Mouse (Mus musculus) induced T-regulatory cell, adult 2 months (primary cell): Measurements from ENCODE around the gene Armc3.
"Not testable (repeated sequence)": the region's sequence is repeated elsewhere in the genome, so short reads cannot be mapped to it uniquely, and the experiment has no call there.

Experiments used
- DNase-seq: peaks from one replicate; pipeline ENCODE4 v3.0.0-alpha.2; 2012; ENCODE audit warnings: low read depth

Armc3 gene

DNA sequence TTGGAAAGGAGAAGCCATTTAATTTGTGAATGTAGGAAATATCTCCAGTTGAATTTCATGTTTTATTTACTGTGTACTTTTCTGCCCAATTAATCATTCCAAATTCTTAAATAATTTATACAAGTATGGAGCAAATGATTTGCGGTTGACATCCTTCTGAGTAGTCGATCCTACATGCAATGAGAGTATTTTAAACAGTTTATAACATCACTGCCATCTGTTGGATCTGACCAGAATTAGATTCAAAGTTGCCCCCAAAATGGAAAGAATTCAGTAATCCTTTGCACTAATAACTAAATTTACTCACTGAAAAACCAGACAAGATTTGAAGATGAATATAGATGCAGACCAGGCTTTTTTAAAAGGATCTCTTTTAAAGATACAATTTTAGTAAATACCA is 75.5 kb downstream of the Armc3 start:
- no peak for DNase-seq

DNA sequence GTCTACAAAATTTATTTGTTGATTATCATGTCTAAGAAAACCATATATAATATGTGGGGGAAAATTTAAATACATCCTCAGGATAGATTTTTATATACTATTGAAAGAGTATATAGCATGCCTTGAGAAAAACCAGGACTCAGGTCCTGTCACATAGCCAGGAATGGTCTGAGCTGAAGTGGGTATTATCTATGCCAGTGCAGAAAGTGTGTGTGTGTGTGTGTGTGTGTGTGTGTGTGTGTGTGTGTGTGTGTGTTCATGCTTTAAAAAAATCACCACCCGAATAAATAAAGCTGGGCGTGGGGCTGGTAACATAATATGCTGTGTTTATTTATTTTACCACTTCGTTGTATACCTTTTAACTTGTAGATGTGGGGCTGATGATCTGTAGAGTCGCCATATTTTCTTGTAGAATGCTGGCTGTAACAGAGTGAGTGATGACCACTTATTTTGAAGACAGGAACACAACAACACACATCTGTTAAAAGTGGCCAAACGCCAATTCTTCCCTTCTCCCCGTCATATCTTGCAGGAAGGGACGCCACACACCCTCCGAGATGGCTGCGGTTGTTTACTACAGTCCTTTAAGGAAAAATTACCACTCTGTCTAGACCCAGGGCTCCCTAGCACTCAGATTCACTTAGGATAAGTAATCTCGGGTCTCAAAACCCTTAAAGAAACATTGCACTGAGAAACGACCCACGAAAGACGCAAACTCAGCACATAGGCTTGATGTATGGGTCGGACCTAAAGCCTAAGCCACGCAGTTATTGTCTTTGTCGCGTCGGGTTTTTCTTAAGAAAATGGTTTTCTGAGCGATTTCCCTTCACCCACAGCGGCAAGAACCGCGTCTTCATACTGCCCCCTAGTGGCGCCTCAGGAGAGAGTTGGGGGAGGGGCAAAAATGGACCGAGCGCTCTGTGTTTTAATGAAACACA is 76.8 kb downstream of the Armc3 start:
- DNase-seq, result peak; percentile 89

DNA sequence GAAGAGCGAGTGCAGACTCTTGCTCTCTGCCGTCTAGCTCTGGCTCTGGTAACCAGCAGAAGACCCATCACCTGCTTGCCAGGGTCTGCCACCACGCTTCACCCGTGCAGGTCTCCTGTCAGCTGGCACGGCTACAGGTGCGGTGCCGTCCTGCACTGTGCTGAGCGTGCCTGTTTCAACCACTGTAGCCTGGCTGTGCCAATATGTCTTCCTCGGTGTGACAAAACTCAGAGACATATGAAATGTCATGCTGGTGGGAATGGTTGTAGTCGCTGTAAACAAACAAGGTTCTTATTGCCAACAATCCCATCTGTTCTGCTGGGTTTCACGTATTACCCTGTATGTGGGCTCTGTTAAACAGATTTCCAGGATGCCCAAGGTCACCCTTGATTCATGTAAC is 81.2 kb downstream of the Armc3 start:
- DNase-seq, result no peak

DNA sequence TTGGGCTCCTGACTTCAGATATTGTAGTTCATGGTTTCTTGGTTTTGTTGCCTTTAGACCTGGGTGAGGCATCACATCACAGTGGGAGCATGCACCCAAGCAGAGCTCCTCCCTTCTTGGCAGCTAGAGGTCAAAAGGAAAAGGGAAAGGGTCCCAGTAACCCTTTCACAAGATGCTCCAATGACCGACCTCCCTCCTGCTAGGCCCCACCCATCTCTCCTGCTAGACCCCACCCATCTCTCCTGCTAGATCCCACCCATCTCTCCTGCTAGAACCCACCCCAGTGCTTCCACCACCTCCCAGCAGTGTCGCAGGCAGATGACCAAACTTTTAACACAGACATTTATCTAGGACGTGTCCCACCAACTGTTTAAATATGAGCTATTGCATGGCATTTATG is 93.3 kb downstream of the Armc3 start:
- no peak for DNase-seq

DNA sequence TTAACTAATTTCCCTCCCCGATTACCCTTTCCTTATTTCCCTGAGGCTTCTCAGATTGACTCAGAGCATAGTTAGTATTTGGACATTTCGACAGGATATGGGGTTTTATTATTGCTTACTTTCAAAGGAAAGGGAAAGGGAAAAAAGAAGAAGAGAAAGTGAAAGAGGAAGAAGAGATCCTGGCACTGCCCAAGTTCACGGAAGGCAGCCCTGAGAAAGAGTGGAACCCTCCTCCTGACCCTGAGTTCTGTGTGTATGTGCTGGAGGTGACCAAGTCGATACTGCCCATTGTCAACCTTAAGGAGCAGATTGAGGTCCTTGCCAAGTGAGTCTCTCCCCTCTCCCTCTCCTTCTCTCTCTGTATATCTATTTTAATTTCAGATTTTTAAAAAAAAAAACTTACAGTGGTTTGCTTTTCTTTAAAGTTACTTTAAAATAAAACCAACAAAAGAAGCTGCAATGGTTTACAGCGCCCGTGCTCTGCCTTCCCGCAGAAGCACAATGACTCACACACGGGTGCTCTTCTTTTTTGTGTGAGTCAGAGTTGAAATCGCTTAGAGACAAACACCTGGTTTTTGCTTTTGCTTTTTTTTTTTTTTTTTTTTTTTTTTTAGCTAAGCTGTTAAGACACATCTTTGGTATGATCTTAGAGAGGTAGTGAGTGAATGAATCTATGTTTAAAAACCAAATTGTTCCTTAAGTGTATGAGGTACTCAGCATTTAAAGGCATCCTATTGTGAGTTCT is 101.4 kb downstream of the Armc3 start:
- peak; percentile 73 for DNase-seq

DNA sequence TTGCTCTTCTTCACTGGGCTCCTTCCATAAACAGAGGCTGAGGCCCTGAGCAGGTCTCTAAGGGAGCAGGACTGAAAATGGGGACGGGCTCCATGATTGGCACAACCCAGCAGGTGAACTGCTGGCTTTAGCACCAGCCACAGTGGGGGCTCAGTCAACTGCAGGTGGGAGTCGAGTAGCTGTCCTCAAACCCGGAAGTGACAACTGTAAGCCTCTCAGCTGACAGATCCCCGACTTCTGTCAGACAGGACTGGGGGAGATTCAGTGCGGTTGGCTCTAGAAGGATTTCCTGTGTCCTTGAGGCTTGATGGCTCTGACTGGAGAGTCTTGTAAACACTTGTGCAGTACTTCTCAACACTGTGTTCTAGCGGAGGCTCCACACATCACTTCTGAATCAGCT is 102.1 kb downstream of the Armc3 start:
- DNase-seq, result peak; percentile 77

DNA sequence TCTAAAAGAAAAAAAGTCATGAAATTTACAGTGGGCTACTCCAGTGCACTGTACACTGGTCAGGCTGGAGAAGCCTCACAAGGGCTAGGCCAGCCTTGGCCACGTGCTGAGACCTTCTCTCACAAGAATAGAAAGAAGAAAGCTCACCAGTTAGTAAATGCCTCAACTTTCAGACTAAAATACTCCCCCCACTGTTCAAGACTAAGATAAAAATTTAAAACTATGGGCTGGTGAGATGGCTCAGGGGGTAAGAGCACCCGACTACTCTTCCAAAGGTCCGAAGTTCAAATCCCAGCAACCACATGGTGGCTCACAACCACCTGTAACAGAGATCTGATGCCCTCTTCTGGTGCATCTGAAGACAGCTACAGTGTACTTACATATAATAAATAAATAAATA is 104.0 kb downstream of the Armc3 start:
- not testable (repeated sequence) for DNase-seq

DNA sequence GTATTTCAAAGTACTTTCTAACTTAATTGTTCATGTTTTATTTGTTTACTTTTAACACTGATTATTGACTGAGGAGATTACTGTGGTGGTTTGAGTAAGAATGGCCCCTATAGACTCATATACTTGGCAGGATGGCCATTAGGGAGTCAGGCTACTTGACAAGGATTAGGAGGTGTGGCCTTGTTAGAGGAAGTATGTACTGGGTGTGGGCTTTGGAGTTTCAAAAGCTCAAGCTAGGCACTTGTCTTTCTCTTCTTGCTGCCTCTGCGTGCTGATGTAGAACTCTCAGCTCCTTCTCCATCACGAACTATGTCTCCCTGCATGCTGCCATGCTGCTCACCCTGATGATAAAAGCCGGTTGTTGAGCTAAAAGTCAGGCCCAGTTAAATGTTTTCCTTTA is 111.4 kb downstream of the Armc3 start:
- no peak for DNase-seq

DNA sequence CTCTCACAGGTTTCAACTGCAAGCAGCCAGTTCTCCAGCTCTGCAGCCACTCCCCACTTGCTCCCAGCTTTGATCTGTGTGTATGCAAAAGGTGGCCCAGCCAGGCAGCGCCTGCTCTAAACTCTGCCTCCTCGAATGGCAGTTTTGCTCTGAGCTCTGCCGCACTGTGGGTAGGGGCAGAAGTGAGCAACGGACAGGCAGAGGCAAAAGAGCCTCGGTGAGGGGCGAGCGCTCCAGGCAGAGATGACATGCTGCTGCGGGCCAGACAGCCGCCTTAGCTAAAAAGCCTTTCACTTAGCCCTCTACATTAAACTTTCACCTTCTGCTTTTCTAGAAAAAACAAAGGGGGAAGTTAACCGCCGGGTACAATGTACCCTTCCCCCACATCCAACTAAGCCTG is 117.0 kb downstream of the Armc3 start:
- no peak for DNase-seq

DNA sequence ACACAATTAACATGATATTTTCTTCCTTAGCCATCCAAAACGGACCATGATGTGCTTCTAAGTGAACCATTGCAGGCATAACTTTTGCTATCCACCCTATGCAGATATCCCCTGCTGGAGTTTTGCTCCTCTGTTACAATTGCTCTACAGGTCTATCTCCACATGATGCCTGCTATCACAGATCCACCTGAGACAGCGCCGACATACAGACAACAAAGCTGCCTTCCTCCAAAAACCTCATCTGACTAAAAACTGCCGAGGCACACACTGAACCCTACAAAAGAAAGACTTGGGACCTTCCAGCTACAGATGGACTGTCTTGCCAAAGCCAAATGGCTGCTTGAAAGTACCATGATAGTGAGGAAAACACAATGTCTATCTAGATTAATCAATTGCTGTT is 117.6 kb downstream of the Armc3 start:
- no peak for DNase-seq

DNA sequence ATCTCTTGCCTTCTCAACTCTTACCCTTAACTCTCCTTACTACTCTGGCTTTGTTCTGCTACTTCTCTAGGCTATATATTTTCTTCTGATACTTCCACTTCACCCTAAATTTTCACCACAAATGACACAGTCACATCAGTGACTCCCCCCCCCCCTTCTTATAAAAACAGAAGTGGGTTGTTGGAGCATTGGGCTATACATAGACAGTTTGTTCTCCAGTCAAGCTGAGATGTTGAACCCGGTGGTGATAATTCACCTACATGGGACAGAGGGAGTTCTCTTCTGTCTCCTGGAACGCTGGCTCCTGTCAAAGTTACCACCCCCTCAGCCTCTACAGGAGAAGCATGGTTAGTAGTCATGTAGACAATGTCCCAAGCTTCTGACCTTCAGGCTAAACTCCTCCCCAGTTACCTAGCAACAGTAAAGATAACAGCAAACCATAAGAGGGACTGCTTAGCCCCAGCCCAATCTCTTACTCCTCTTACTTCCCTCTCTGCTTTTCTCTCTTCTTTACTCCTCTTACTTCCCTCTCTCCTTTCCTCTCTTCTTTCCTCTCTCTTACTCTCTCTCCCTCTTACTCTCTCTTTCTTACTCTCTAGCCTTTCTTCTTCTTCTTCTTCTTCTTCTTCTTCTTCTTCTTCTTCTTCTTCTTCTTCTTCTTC is 118.2 kb downstream of the Armc3 start:
- DNase-seq, result not testable (repeated sequence)

DNA sequence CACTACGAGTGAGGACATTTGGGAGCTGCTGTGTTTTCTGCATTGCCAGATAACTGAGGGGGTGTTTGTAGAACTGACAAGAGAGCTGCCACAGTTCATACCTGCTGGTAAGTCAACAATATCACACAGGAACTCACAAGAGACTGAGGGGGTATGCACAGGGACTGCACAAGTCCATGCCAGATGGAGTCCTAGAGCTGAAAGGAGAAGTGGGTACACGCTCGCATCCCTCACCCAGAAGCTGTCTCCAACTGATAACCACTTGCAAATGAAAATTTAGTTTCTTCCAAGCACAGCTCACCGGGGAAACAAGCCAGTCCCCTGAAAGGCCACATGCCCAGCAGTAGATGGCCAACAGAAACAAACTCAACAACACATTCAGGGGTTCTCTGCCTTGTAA is 119.4 kb downstream of the Armc3 start:
- no peak for DNase-seq

DNA sequence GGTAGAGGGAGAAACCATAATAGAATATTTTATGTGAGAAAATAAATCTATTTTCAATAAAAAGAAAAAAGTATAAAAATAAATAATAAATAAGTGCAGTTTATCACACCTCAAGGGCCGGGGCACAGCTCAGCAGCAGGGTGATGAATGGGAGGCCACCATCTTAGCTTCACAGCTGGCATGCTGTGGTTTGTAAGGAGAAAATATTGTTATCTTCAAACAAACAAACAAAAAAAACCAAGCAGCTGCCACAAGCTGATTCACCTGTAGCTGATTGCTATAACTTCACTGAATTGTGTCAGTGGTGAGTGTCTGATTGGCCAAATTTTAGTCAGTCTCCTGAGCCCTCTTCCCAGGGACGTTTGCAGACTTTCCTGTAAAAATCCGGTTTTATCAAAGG is 120.2 kb downstream of the Armc3 start:
- DNase-seq, result no peak

DNA sequence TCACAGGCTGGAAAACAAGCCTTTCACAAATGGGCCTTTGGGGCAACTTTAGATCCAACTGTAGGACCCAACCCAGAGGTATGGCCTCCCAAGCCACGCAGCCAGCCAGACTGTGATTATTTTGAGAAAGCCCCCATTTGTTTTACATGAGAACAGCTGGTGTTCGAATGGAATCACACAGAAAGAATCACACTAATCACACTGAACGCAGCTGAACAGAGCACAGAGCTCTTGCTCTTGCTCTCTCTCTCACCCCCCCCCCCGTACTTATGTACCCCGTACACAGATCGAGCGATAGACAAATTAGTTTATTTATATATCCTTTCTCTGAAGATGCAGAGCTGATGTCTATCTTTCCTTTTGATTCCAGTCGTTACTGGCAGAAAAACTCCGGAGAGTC is 123.3 kb downstream of the Armc3 start:
- no peak for DNase-seq

DNA sequence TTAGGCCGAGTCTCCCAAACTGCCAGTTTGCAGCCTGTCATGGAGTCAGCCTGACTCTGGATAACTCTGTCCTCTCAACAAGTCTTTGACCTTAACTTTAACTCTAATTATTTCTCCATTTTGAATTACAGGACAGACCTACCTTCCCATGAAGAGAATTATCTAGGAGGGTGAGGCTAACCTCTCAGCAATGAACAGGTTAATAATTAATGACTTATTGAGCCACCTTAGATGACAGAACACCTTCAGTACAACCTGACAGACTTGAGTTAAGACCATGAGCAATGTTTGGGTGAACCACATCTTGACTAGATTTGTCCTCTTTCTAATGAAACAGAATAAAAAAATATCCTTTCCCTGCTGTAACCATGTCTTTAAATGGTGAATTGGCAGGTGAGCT is 127.3 kb downstream of the Armc3 start:
- no peak for DNase-seq

DNA sequence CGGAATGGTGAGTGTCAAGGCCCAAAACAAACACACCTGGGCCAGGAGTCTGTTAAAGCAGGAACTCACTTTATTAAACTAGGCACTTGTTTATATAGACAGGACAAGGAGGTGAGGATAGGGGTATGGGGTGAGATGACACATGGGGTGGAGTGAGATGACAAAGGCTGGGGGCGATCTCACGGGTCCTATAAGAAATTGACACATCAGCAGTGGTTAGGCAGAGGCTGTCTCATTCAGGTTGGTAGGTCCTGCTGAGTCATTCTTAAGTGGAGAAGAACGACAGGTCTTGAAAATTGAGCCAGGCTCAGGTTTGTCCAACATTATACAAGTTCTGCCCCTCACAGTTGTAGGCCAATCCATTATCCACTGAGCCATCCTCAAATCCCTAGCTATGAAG is 128.7 kb downstream of the Armc3 start:
- DNase-seq, result no peak

DNA sequence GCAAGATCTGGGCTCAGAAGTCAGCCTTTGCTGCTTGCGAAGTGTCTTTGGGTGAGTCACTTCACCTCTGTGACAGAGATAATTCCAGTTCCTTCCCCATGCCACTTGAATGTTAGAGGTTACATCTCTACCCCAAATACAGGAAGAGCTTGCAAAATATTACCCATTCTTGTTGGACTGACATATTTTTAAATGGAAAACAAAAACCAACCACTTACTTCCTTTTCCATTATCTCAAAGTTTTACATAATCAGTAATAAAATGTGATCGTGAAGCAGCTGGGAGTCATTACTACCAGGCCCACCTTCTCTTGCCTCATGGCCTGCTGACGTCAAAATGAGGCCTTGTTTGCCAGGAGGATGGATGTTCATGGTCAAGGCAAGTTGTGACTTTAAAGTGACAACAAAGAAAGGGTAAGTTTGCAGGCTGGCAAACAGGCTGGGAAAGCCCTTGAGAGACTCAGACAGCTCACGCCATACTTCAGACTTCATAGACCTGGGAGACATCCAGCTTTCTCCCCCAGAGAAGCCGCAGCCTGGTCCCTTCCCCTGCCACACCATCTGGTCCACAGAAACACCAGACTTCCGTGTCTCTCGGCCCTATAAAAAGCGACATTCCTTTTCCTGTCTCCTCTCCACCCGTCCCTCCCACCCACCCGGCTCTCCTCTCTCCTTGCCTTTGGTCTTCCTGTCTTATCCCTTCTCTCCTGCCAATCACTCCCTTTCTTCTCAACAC is 145.0 kb downstream of the Armc3 start:
- no peak for DNase-seq

DNA sequence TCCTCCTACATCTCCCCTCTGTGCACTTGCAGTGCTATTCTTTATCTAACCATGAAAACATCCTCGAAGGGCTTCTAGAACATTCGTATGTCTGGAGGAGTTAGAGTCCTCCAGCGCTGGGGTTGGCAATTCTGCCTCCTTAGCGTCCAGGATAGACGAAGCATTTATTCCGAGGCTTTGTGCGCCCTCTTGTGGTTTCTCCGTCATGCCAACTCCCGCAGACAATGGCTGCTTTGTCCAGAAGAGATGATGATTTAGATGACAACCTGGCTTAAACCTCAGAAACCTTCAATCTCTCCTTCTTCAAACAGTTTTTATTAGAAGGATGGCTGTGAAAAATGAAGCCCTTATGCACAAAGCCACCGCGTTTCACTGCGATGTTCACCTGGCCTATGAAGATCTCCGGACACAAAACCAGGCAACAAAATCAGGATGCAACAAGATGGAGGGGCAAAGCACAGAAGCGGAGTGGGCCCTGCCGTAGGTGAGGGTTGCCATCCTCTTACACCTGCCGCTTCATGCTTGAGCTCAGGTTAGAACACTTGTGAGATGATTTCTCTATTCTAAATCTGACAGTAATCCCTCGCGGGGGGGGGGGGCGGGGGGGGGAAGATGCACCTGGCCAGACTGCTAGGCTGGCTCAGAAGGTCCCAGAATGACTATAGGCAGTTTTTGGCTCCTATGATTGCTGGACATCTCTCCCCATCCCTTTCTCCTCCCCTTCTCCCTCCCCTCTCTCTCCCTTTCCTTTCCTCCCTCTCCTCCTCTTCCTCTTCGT is 145.7 kb downstream of the Armc3 start:
- DNase-seq, result peak; percentile 81

DNA sequence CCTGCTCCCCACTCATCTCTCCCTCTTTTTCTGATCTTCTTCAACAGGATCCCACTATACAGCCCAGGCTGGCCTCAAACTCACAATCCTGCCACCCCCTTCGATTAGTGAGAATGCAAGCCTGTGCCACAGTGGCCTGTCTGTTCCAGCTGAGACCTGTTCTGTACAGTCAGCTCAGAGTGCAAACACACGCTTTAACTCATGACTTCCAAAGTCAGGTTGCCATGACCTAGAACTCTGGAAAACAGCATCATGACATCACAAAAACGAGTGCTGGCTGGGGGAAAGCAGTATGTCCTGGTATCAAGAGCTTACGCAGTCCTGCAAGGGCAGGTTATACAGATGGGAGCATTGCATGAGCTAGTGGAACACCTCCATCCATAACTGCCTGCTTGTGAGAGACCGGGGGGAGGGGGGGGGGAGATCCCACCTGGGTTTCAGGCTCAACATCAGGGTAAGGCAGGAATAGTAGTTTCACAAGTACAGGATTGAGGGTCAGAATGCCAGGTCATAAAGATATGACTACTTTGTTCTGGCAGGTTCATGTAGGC is 146.4 kb downstream of the Armc3 start:
- DNase-seq, result no peak

DNA sequence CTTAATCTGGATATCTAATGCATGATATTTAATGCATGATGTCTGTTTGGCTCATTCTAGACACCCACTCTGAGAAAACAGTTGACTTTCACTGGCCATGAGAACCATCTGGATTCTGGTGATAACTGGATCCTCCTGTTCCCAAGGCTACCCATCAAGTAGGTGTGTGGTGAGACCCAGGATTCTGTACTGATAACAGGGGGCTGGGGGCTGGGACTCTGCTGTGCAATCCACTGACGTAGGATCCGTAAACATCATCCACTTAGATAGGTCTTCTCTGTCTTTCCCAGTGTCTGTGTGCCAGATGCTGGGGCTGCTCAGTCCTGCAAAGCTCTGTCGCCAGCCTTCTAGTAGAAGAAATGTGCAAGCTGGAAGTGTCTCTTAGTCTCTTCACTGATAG is 149.4 kb downstream of the Armc3 start:
- DNase-seq, result no peak

DNA sequence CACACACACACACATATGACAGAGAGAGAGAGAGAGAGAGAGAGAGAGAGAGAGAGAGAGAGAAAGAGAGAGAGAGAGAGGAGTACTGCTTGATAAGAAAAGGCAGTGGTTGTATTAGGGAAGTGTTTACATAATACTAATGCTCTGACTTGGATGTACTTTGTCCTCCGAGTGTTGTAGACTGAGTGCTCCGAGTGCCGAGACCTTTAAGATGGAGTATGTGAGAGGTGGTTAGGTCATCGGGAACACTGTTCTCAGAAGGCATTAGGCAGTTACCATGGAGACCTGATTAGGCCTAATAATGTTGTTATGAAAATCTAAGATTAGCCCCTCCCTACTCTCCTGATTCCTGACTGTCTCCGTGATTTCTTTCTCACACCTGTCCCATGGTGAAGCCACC is 151.1 kb downstream of the Armc3 start:
- DNase-seq, result no peak
